Mouse (Mus musculus): ENCODE results near the gene Vmn2r14. TPM values are rescaled to one million over a fixed set of nuclear protein-coding genes. Genes with fewer than 3 reads are reported as not detected.
"Not testable (repeated sequence)": the region's sequence is repeated elsewhere in the genome, so short reads cannot be mapped to it uniquely, and the experiment has no call there.

Vmn2r14 gene
- polyA plus RNA-seq (2017; shearing (Covaris generic)), result not detected

GRCm38 (mm10) chr5:109224608-109225007, at the start of gene Vmn2r14:
TSS of gene Vmn2r14 (minus strand) at chr5:109224708.
- ATAC-seq, result no peak

- ATAC-seq, result not testable (repeated sequence)
Observed at GRCm38 (mm10) chr5:109192099-109192498, 32.4 kb downstream of the Vmn2r14 start, which contains the start of gene Vmn2r13. TSS of gene Vmn2r13 (minus strand) at chr5:109192199.

GRCm38 (mm10) chr5:109166851-109167250, 57.7 kb downstream of the Vmn2r14 start:
- ATAC-seq, result not testable (repeated sequence)

Other genes with a start within 250 kb of the Vmn2r14 start
- gene Vmn2r10, start 218.2 kb downstream of the Vmn2r14 start, polyA plus RNA-seq (2017; shearing (Covaris generic)), result not detected
- under 1 TPM in 1 of 2 experiments, not detected in 1; 0.12 TPM for gene Vmn2r11, start 165.1 kb downstream of the Vmn2r14 start, polyA plus RNA-seq (2017; shearing (Covaris generic))
- not detected for gene Vmn2r12, start 126.8 kb downstream of the Vmn2r14 start, polyA plus RNA-seq (2017; shearing (Covaris generic))
- gene Vmn2r13, start 32.5 kb downstream of the Vmn2r14 start, polyA plus RNA-seq (2017; shearing (Covaris generic)), result not detected
- not detected for gene Vmn2r15, start 72.9 kb upstream of the Vmn2r14 start, polyA plus RNA-seq (2017; shearing (Covaris generic))
- not detected for gene Vmn2r16, start 105.5 kb upstream of the Vmn2r14 start, polyA plus RNA-seq (2017; shearing (Covaris generic))
- not detected for gene Vmn2r17, start 195.0 kb upstream of the Vmn2r14 start, polyA plus RNA-seq (2017; shearing (Covaris generic))

Measured in CD4-positive, CD25-positive, alpha-beta regulatory T cell, adult 4 months (primary cell).